Mouse (Mus musculus): ENCODE results near the gene Ski. TPM values are rescaled to one million over a fixed set of nuclear protein-coding genes. Genes with fewer than 3 reads are reported as not detected.

Gene Ski
- 14.5 and 15.9 TPM in 2 replicates for polyA plus RNA-seq (2015; fragmentation: Nextera tagmentation; extraction: Ambion mirVana)

- Histone ChIP-seq H3K9me3 (ENCODE audit: low read length) (no peaks in the 10 kb centered on the region), H3K27ac (ENCODE audit: low read length) (peak within 1 kb of the TSS; percentile 93), H3K4me2 (replicated peaks; ENCODE audit: low read depth, low read length) (peak within 1 kb of the TSS; percentile 97), H3K4me1 (ENCODE audit: insufficient read depth, low read length) (peaks cover 43% of the 10 kb centered on the region), H3K9ac (replicated peaks; ENCODE audit: low read length) (peak within 1 kb of the TSS; percentile 94), H3K36me3 (ENCODE audit: insufficient read depth, low read length) (no peaks in the 10 kb centered on the region), H3K27me3 (ENCODE audit: insufficient read depth, low read length) (no peaks in the 10 kb centered on the region), H3K4me3 (ENCODE audit: low read length) (peak within 1 kb of the TSS; percentile 89)
- no peak for ATAC-seq (ENCODE audit: low FRiP score, low TSS enrichment)
- 0% methylated on average over 21 of the region's 63 CpGs for WGBS
Measured at GRCm38 (mm10) chr4:155222552-155222840, at the start of gene Ski. TSS of gene Ski (minus strand) at chr4:155222592.

DNA sequence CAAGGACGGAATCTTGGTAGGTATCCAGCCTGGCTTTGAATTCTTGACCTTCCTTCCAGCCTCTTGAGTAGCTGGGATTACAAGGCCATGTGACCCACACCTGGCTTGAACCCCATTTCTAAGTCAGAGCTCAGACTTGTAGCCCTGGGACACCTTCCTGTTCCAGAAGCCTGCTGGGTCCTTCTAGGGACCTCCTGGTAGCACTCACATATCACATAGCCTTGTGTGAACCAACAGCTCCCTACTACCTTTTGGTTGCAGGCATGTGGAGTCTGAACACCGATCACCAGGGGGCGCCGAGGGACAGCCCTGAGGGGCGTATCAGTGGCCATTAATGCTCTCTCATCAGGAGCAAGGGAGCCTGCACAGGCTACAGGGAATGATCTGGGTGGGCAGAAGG, 46.0 kb upstream of the Ski start:
- H3K36me3 ChIP-seq (ENCODE audit: insufficient read depth, low read length), result no peaks in the 10 kb centered on the region
- H3K4me3 ChIP-seq (ENCODE audit: low read length), result no peak overlapping the region
- ATAC-seq (ENCODE audit: low FRiP score, low TSS enrichment), result peak; percentile 52; the same call in 1 of the 2 replicates
- H3K27me3 ChIP-seq (ENCODE audit: insufficient read depth, low read length), result no peaks in the 10 kb centered on the region
- H3K27ac ChIP-seq (ENCODE audit: low read length), result peak overlapping the region; percentile 41
- no peak overlapping the region for H3K4me2 ChIP-seq (replicated peaks; ENCODE audit: low read depth, low read length)
- WGBS, result 34% methylated on average over 5 of the region's 5 CpGs
- H3K9me3 ChIP-seq (ENCODE audit: low read length), result no peaks in the 10 kb centered on the region
- no peak overlapping the region for H3K9ac ChIP-seq (replicated peaks; ENCODE audit: low read length)
- H3K4me1 ChIP-seq (ENCODE audit: insufficient read depth, low read length), result peaks cover 15% of the 10 kb centered on the region

- no peaks in the 10 kb centered on the region for H3K9me3 ChIP-seq (ENCODE audit: low read length)
- H3K4me3 ChIP-seq (ENCODE audit: low read length), result no peak overlapping the region
- peaks cover 15% of the 10 kb centered on the region for H3K4me1 ChIP-seq (ENCODE audit: insufficient read depth, low read length)
- WGBS, result 36% methylated on average over 12 of the region's 12 CpGs
- no peaks in the 10 kb centered on the region for H3K36me3 ChIP-seq (ENCODE audit: insufficient read depth, low read length)
- H3K27ac ChIP-seq (ENCODE audit: low read length), result peak overlapping the region; percentile 41
- H3K4me2 ChIP-seq (replicated peaks; ENCODE audit: low read depth, low read length), result no peak overlapping the region
- peak; percentile 50 for ATAC-seq (ENCODE audit: low FRiP score, low TSS enrichment)
- no peaks in the 10 kb centered on the region for H3K27me3 ChIP-seq (ENCODE audit: insufficient read depth, low read length)
- no peak overlapping the region; the same call in 1 of the 2 replicates for H3K9ac ChIP-seq (replicated peaks; ENCODE audit: low read length)
Measured at GRCm38 (mm10) chr4:155267639-155268175, 45.3 kb upstream of the Ski start.

- WGBS, result 44% methylated on average over 7 of the region's 7 CpGs
- no peaks in the 10 kb centered on the region for H3K27me3 ChIP-seq (ENCODE audit: insufficient read depth, low read length)
- no peak overlapping the region for H3K4me2 ChIP-seq (replicated peaks; ENCODE audit: low read depth, low read length)
- H3K4me3 ChIP-seq (ENCODE audit: low read length), result no peak overlapping the region
- no peak overlapping the region; the same call in 1 of the 2 replicates for H3K27ac ChIP-seq (ENCODE audit: low read length)
- H3K4me1 ChIP-seq (ENCODE audit: insufficient read depth, low read length), result peaks cover 15% of the 10 kb centered on the region
- ATAC-seq (ENCODE audit: low FRiP score, low TSS enrichment), result peak; percentile 39; the same call in 1 of the 2 replicates
- H3K36me3 ChIP-seq (ENCODE audit: insufficient read depth, low read length), result no peaks in the 10 kb centered on the region
- H3K9me3 ChIP-seq (ENCODE audit: low read length), result no peaks in the 10 kb centered on the region
- no peak overlapping the region for H3K9ac ChIP-seq (replicated peaks; ENCODE audit: low read length)
Measured at GRCm38 (mm10) chr4:155267047-155267543, 44.7 kb upstream of the Ski start.

DNA sequence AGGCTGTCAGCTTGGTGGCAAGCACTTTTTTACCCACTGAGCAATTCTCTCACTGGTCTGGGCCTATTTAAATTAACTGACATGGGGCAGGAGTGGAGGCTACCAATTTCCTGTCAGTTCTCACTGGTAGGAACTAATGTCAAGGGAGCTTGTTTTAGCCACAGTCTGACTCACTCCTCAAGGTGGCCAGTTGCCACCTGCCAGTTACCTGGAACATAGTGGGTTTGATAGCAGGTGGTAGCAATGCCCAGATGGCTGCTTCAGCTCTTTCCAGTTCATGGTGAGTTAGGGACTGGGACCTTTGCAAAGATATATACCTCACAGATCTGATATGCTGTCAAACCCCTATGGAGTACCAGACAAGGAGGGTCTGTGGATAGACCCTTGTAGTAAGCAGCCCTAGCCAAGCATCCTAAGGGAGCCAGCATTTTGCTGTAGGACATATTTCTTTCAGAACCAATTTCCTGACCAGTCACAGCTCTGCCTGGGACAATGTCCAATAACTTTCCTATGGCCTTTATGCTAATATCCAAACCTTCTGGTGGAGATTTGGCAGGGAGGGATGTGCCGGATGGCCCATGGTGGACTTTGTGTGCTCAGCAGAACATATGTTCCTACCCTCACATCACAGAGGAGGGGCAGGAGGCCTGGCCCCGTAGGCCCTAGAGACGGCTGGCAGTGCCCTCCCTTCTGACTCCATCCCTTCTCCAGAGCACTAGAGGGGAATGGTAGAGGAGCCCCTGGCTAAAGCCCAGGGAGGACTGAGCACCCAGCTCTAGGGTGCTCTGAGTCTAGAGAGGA, 42.3 kb upstream of the Ski start:
- H3K9ac ChIP-seq (replicated peaks; ENCODE audit: low read length), result no peak overlapping the region

GRCm38 (mm10) chr4:155252253-155252652, 29.9 kb upstream of the Ski start:
- H3K9ac ChIP-seq (replicated peaks; ENCODE audit: low read length), result peak overlapping the region; percentile 26; the same call in 1 of the 2 replicates
- WGBS, result 87% methylated on average over 6 of the region's 6 CpGs

More for the DNA sequence above, 42.3 kb upstream of the Ski start:
- no peak overlapping the region for H3K4me3 ChIP-seq (ENCODE audit: low read length)
- H3K4me1 ChIP-seq (ENCODE audit: insufficient read depth, low read length), result peaks cover 15% of the 10 kb centered on the region
- no peak overlapping the region for H3K27ac ChIP-seq (ENCODE audit: low read length)
- H3K9me3 ChIP-seq (ENCODE audit: low read length), result peaks cover 4% of the 10 kb centered on the region; the same call in 1 of the 2 replicates
- ATAC-seq (ENCODE audit: low FRiP score, low TSS enrichment), result no peak
- peaks cover 8% of the 10 kb centered on the region; the same call in 1 of the 2 replicates for H3K36me3 ChIP-seq (ENCODE audit: insufficient read depth, low read length)
- no peak overlapping the region for H3K4me2 ChIP-seq (replicated peaks; ENCODE audit: low read depth, low read length)
- 78% methylated on average over 3 of the region's 3 CpGs for WGBS
- no peaks in the 10 kb centered on the region for H3K27me3 ChIP-seq (ENCODE audit: insufficient read depth, low read length)

GRCm38 (mm10) chr4:155251147-155251546, 28.8 kb upstream of the Ski start:
- no peak for ATAC-seq (ENCODE audit: low FRiP score, low TSS enrichment)
- 51% methylated on average over 3 of the region's 3 CpGs for WGBS
- 0 out of 2 replicates have a peak overlapping the region, but pooled peaks have one; percentile 2 for H3K27ac ChIP-seq (ENCODE audit: low read length)
- no peaks in the 10 kb centered on the region for H3K27me3 ChIP-seq (ENCODE audit: insufficient read depth, low read length)
- peak overlapping the region; percentile 68 for H3K4me3 ChIP-seq (ENCODE audit: low read length)
- peaks cover 6% of the 10 kb centered on the region; the same call in 1 of the 2 replicates for H3K36me3 ChIP-seq (ENCODE audit: insufficient read depth, low read length)
- H3K9ac ChIP-seq (replicated peaks; ENCODE audit: low read length), result peak overlapping the region; percentile 23; the same call in 1 of the 2 replicates
- H3K4me1 ChIP-seq (ENCODE audit: insufficient read depth, low read length), result peaks cover 28% of the 10 kb centered on the region
- peak overlapping the region; percentile 96 for H3K4me2 ChIP-seq (replicated peaks; ENCODE audit: low read depth, low read length)
- H3K9me3 ChIP-seq (ENCODE audit: low read length), result peaks cover 3% of the 10 kb centered on the region; the same call in 1 of the 2 replicates

More at GRCm38 (mm10) chr4:155252253-155252652, 29.9 kb upstream of the Ski start:
- ATAC-seq (ENCODE audit: low FRiP score, low TSS enrichment), result no peak
- H3K9me3 ChIP-seq (ENCODE audit: low read length), result peaks cover 3% of the 10 kb centered on the region; the same call in 1 of the 2 replicates
- H3K27ac ChIP-seq (ENCODE audit: low read length), result no peak overlapping the region
- no peak overlapping the region for H3K4me2 ChIP-seq (replicated peaks; ENCODE audit: low read depth, low read length)
- H3K36me3 ChIP-seq (ENCODE audit: insufficient read depth, low read length), result peaks cover 11% of the 10 kb centered on the region; the same call in 1 of the 2 replicates
- peaks cover 20% of the 10 kb centered on the region for H3K4me1 ChIP-seq (ENCODE audit: insufficient read depth, low read length)
- no peak overlapping the region for H3K4me3 ChIP-seq (ENCODE audit: low read length)
- no peaks in the 10 kb centered on the region for H3K27me3 ChIP-seq (ENCODE audit: insufficient read depth, low read length)

GRCm38 (mm10) chr4:155250361-155251117, 28.1 kb upstream of the Ski start:
- Histone ChIP-seq H3K9ac (replicated peaks; ENCODE audit: low read length) (peak overlapping the region; percentile 86), H3K9me3 (ENCODE audit: low read length) (peaks cover 3% of the 10 kb centered on the region; the same call in 1 of the 2 replicates), H3K36me3 (ENCODE audit: insufficient read depth, low read length) (peaks cover 3% of the 10 kb centered on the region; the same call in 1 of the 2 replicates), H3K4me1 (ENCODE audit: insufficient read depth, low read length) (peaks cover 34% of the 10 kb centered on the region), H3K4me3 (ENCODE audit: low read length) (peak overlapping the region; percentile 68), H3K4me2 (replicated peaks; ENCODE audit: low read depth, low read length) (peak overlapping the region; percentile 96), H3K27ac (ENCODE audit: low read length) (peak overlapping the region; percentile 98), H3K27me3 (ENCODE audit: insufficient read depth, low read length) (no peaks in the 10 kb centered on the region)
- WGBS, result 14% methylated on average over 23 of the region's 23 CpGs
- ATAC-seq (ENCODE audit: low FRiP score, low TSS enrichment), result peak; percentile 3; the same call in 1 of the 2 replicates

GRCm38 (mm10) chr4:155249648-155250351, 27.4 kb upstream of the Ski start, which contains the start of gene Faap20:
TSS of gene Faap20 (plus strand) at chr4:155249802.
- peaks cover 37% of the 10 kb centered on the region for H3K4me1 ChIP-seq (ENCODE audit: insufficient read depth, low read length)
- peak within 1 kb of the TSS; percentile 98 for H3K27ac ChIP-seq (ENCODE audit: low read length)
- H3K9ac ChIP-seq (replicated peaks; ENCODE audit: low read length), result peak within 1 kb of the TSS; percentile 86
- peaks cover 3% of the 10 kb centered on the region; the same call in 1 of the 2 replicates for H3K36me3 ChIP-seq (ENCODE audit: insufficient read depth, low read length)
- H3K4me2 ChIP-seq (replicated peaks; ENCODE audit: low read depth, low read length), result peak within 1 kb of the TSS; percentile 96
- under 1% methylated on average over 51 of the region's 58 CpGs for WGBS
- peaks cover 3% of the 10 kb centered on the region; the same call in 1 of the 2 replicates for H3K9me3 ChIP-seq (ENCODE audit: low read length)
- H3K4me3 ChIP-seq (ENCODE audit: low read length), result peak within 1 kb of the TSS; percentile 68
- H3K27me3 ChIP-seq (ENCODE audit: insufficient read depth, low read length), result no peaks in the 10 kb centered on the region
- ATAC-seq (ENCODE audit: low FRiP score, low TSS enrichment), result peak; percentile 86

All from kidney, embryonic 16.5 days (tissue).